Mouse (Mus musculus) stomach, embryonic 14.5 days (tissue): ENCODE data around the gene Pnkp. TPM values are rescaled to one million over a fixed set of nuclear protein-coding genes. Genes with fewer than 3 reads are reported as not detected.

ENCODE experiments used
- ATAC-seq: fragments of 200-750 bp; cut with Nextera tagmentation; 2 replicates; pipeline ENCODE4 v1.8.0; 2017; ENCODE audit warnings: low read depth, moderate TSS enrichment; ENCODE audit not compliant: insufficient number of reproducible peaks, insufficient read depth, low FRiP score
- H3K27ac ChIP-seq: fragments of 300-500 bp; sonication (generic); 2 replicates; pipeline ENCODE4 v1.5.1; 2014; ENCODE audit warnings: mild to moderate bottlenecking, low read length, moderate library complexity, mixed read lengths
- H3K27me3 ChIP-seq: fragments of 300-500 bp; sonication (generic); 2 replicates; pipeline ENCODE4 v1.6.1; 2014; ENCODE audit warnings: low read length, control low read depth, mixed read lengths; ENCODE audit not compliant: control insufficient read depth, insufficient read depth
- H3K36me3 ChIP-seq: fragments of 300-500 bp; sonication (generic); 2 replicates; pipeline ENCODE4 v1.6.1; 2014; ENCODE audit warnings: mild to moderate bottlenecking, control low read depth, low read length, moderate library complexity, mixed read lengths; ENCODE audit not compliant: control insufficient read depth, insufficient read depth
- H3K4me1 ChIP-seq: fragments of 300-500 bp; sonication (generic); 2 replicates; pipeline ENCODE4 v1.6.1; 2014; ENCODE audit warnings: low read length, control low read depth, mixed read lengths; ENCODE audit not compliant: control insufficient read depth, insufficient read depth
- H3K4me2 ChIP-seq: fragments of 300-500 bp; sonication (generic); replicated peaks from 2 replicates; pipeline ENCODE4 v1.6.1; 2014; ENCODE audit warnings: low read depth, low read length, control low read depth
- H3K4me3 ChIP-seq: fragments of 300-500 bp; sonication (generic); 2 replicates; pipeline ENCODE4 v1.5.1; 2014; ENCODE audit warnings: low read depth, low read length, control low read depth
- H3K9ac ChIP-seq: fragments of 300-500 bp; sonication (generic); replicated peaks from 2 replicates; pipeline ENCODE4 v1.6.1; 2014; ENCODE audit warnings: low read depth, mild to moderate bottlenecking, control low read depth, low read length, moderate library complexity, mixed read lengths
- H3K9me3 ChIP-seq: fragments of 300-500 bp; sonication (generic); 2 replicates; pipeline ENCODE4 v1.6.1; 2016; ENCODE audit warnings: low read depth, low read length, control low read depth; ENCODE audit not compliant: control insufficient read depth
- WGBS: fragments of 180-500 bp; shearing (Covaris S2); extraction: QIAGEN DNeasy Blood & Tissue Kit; methylation state at CpG from one replicate; pipeline ENCODE4 v1.1.7; 2014; 5-methylcytosine and 5-hydroxymethylcytosine counted together
- polyA plus RNA-seq: library from polyadenylated mRNA; unstranded; fragments of >200 nt; fragmentation: Nextera tagmentation; extraction: Ambion mirVana; gene quantifications from 2 replicates; pipeline ENCODE4 v1.2.1, GENCODE M21; 2014

Pnkp gene
- polyA plus RNA-seq, 1 experiment from 2014 or later = 30.0 TPM

DNA sequence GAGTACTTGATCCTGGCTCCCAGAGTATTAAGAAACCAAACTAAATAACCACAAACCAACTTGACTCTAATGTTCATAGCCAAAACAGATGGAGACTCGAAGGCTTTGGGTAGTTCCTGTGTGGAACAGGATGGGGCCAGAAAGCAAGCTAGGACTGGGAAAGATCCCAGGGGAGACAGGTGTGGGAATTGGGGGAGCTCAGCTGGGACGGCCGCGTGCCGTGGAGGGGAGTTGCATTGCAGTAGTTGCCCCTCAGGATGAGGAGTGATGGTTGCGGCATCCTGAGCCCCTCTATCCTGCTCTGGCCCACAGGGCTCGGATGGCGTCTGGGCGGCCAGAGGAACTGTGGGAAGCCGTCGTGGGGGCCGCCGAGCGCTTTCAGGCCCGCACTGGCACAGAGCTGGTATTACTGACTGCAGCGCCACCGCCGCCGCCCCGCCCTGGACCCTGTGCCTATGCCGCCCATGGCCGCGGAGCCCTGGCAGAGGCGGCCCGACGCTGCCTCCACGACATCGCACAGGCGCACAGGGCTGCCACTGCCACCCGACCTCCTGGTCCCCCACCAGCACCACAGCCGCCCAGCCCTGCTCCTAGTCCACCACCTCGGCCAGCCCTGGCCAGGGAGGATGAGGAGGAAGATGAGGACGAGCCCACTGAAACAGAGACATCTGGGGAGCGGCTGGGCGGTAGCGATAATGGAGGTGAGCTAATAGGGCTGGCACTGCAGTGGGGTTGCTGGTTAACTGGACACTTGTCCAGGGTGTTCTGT, 4.5 kb upstream of the Pnkp start:
- Histone ChIP-seq H3K4me2 (no peak overlapping the region), H3K27ac (no peak overlapping the region), H3K4me3 (no peak overlapping the region), H3K9ac (no peak overlapping the region), H3K36me3 (peaks cover 10% of the 10 kb centered on the region), H3K9me3 (no peaks in the 10 kb centered on the region), H3K4me1 (peaks cover 42% of the 10 kb centered on the region), H3K27me3 (no peaks in the 10 kb centered on the region)
- WGBS = 90% methylated on average over 36 of the region's 36 CpGs
- ATAC-seq = no peak

DNA sequence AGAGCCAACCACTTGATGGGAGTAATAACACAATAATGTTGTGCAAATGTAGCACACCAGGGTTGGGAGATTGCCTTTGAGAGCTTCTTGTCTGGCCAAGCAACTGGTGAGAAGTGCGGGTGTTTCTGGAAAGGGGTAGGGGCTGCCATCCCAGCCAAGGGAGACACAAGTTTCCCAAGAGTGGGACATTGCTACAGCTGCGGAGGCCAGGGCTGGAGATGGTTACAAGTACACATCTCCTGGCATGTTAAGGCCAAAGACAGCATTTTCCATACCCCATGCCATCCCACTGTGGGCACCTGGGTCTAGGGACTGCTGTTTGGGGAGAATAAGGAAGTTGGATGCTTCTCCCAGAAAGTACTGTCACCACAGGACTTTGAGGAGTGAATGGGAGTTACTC, 3.9 kb upstream of the Pnkp start:
- ATAC-seq = no peak
- no peak overlapping the region for H3K9ac ChIP-seq
- peaks cover 41% of the 10 kb centered on the region for H3K4me1 ChIP-seq
- peaks cover 10% of the 10 kb centered on the region for H3K36me3 ChIP-seq
- H3K27me3 ChIP-seq = no peaks in the 10 kb centered on the region
- no peak overlapping the region for H3K4me2 ChIP-seq
- no peak overlapping the region for H3K4me3 ChIP-seq
- no peaks in the 10 kb centered on the region for H3K9me3 ChIP-seq
- H3K27ac ChIP-seq = no peak overlapping the region
- WGBS = 87% methylated on average over 2 of the region's 2 CpGs

- Histone ChIP-seq H3K36me3 (peaks cover 10% of the 10 kb centered on the region), H3K9me3 (no peaks in the 10 kb centered on the region), H3K27me3 (no peaks in the 10 kb centered on the region), H3K27ac (peak overlapping the region; percentile 95), H3K9ac (peak overlapping the region; percentile 45), H3K4me3 (peak overlapping the region; percentile 43), H3K4me2 (peak overlapping the region; percentile 95), H3K4me1 (peaks cover 44% of the 10 kb centered on the region)
- WGBS = 23% methylated on average over 26 of the region's 26 CpGs
- no peak for ATAC-seq
Observed at GRCm38 (mm10) chr7:44853596-44854355, 3.2 kb upstream of the Pnkp start.

DNA sequence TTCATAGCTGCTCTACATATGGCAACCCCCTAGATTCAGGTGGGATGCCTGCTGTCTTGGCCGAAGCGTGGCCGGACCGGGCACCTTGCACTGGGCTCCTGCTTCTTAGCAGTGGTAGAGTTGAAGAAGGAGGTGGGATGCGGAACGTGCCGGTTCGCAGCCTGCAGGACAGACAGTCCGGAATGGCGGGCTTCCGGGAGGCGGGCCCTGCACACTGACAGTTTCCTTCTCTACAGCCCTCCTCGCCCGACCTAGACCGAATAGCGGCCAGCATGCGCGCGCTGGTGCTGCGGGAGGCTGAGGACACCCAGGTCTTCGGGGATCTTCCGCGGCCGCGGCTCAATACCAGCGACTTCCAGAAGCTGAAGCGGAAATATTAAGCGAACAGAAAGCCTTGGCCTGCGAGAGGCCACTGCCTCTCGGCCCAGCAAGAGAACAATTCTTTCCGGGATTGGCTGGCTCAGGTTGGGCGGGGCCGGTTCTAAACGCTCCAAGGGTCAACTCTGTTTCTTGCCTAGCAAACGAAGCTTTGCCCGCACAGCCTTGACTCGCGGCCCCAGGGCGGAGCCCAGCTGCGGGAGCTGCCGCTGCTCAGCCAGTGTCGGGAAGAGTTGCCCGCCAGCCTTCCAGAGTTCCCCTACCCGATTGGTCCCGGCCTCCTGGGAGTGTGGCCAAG, 2.4 kb upstream of the Pnkp start:
- Histone ChIP-seq H3K4me3 (peak overlapping the region; percentile 43), H3K4me1 (peaks cover 44% of the 10 kb centered on the region), H3K9ac (peak overlapping the region; percentile 45), H3K36me3 (peaks cover 11% of the 10 kb centered on the region), H3K9me3 (no peaks in the 10 kb centered on the region), H3K4me2 (peak overlapping the region; percentile 95), H3K27ac (peak overlapping the region; percentile 95), H3K27me3 (no peaks in the 10 kb centered on the region)
- WGBS = 2% methylated on average over 45 of the region's 45 CpGs
- peak; percentile 68 for ATAC-seq

- peaks cover 16% of the 10 kb centered on the region for H3K36me3 ChIP-seq
- ATAC-seq = no peak
Observed at GRCm38 (mm10) chr7:44855036-44855435, 1.9 kb upstream of the Pnkp start.

GRCm38 (mm10) chr7:44856265-44856916, 548 bp upstream of the Pnkp start:
- no peak for ATAC-seq
- no peaks in the 10 kb centered on the region for H3K9me3 ChIP-seq
- H3K27me3 ChIP-seq = no peaks in the 10 kb centered on the region
- peak overlapping the region; percentile 93; the same call in 1 of the 2 replicates for H3K27ac ChIP-seq
- H3K4me2 ChIP-seq = peak overlapping the region; percentile 96
- WGBS = 62% methylated on average over 9 of the region's 9 CpGs
- peak overlapping the region; percentile 72 for H3K4me3 ChIP-seq
- peaks cover 18% of the 10 kb centered on the region for H3K36me3 ChIP-seq
- H3K9ac ChIP-seq = peak overlapping the region; percentile 64; the same call in 1 of the 2 replicates
- peaks cover 41% of the 10 kb centered on the region for H3K4me1 ChIP-seq

More at GRCm38 (mm10) chr7:44855036-44855435, 1.9 kb upstream of the Pnkp start:
- peak overlapping the region; percentile 43 for H3K4me3 ChIP-seq
- WGBS = 45% methylated on average over 10 of the region's 10 CpGs
- H3K9ac ChIP-seq = peak overlapping the region; percentile 45; the same call in 1 of the 2 replicates
- H3K9me3 ChIP-seq = no peaks in the 10 kb centered on the region
- peaks cover 44% of the 10 kb centered on the region for H3K4me1 ChIP-seq
- no peaks in the 10 kb centered on the region for H3K27me3 ChIP-seq
- H3K27ac ChIP-seq = peak overlapping the region; percentile 95
- peak overlapping the region; percentile 95 for H3K4me2 ChIP-seq

GRCm38 (mm10) chr7:44857905-44858304, 966 bp downstream of the Pnkp start:
- H3K9me3 ChIP-seq = no peaks in the 10 kb centered on the region
- H3K4me1 ChIP-seq = peaks cover 40% of the 10 kb centered on the region
- ATAC-seq = no peak
- no peak overlapping the region for H3K27ac ChIP-seq
- no peaks in the 10 kb centered on the region for H3K27me3 ChIP-seq
- H3K4me2 ChIP-seq = peak overlapping the region; percentile 96
- peak overlapping the region; percentile 64 for H3K9ac ChIP-seq
- H3K4me3 ChIP-seq = peak overlapping the region; percentile 72
- H3K36me3 ChIP-seq = peaks cover 25% of the 10 kb centered on the region
- WGBS = 32% methylated on average over 8 of the region's 8 CpGs

GRCm38 (mm10) chr7:44859896-44860295, 3.0 kb downstream of the Pnkp start:
- ATAC-seq = no peak
- Histone ChIP-seq H3K27ac (no peak overlapping the region), H3K9me3 (no peaks in the 10 kb centered on the region), H3K4me1 (peaks cover 24% of the 10 kb centered on the region; the same call in 1 of the 2 replicates), H3K36me3 (peaks cover 40% of the 10 kb centered on the region), H3K9ac (no peak overlapping the region), H3K27me3 (no peaks in the 10 kb centered on the region), H3K4me3 (no peak overlapping the region), H3K4me2 (no peak overlapping the region)
- WGBS = 93% methylated on average over 11 of the region's 11 CpGs
